Mouse (Mus musculus) kidney, adult 2 months (tissue): ENCODE measurements around the gene Abcb11.

Experiments used
- CTCF ChIP-seq: fragments of 200-500 bp; conservative IDR thresholded peaks from 2 replicates; pipeline ENCODE4 v1.5.1; 2011; ENCODE audit warnings: low read depth, mild to moderate bottlenecking, control low read depth, low read length, moderate library complexity, mixed read lengths; ENCODE audit not compliant: insufficient read depth, insufficient read length
- POLR2A ChIP-seq: fragments of 200-500 bp; IDR thresholded peaks from one replicate; pipeline ENCODE4 v1.6.1; 2011; ENCODE audit warnings: low read depth, low read length, control low read depth

DNA sequence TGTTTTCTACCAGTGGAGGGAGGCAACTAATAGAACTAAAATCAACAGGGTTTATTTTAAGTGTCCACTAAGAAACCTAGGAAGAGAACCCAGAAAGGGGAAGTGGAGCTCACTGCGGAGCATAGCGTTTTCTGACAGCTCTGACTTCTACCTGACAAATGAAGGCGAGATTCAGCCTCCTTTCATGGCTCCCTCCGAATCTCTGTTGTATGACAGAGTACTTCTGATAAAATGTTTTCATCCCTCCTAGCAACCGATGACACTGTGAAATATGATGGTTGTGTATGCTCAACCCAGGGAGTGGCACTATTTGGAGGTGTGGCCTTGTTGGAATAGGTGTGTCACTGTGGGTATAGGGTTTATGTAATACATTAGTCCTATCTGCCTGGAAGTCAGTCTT lies 40.4 kb upstream of the Abcb11 start:
- TF ChIP-seq POLR2A (no peak), CTCF (no peak)
